Mouse (Mus musculus): Measurements from ENCODE around the gene Lamtor3.

DNA sequence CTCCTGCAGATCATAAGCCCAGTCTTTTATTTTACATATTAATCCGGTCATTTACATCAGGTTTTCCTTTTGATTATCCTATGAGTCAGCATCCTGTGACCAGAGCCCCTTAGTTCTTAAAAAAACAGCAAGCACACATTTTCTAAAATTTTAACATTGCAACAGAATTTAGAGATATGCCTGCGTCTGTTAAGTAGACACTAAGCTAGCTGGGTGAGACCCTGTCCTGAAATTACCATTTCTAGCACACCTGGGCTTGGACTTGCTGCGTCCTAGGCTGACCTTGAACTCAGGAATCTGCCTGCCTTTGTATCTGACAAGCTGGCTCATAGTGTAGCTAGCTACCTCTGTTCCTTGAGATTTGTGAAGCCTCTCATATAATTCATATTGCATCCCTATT is 11.6 kb downstream of the Lamtor3 start:
- no peak for TF ChIP-seq CTCF (conservative IDR thresholded peaks at IDR 0.05; ENCODE audit: insufficient read depth, insufficient read length, low read depth, low read length)
- no peak for TF ChIP-seq POLR2A (IDR thresholded peaks at IDR 0.05; ENCODE audit: low read depth, low read length)

Measured in kidney, adult 2 months (tissue).